Mouse (Mus musculus): ENCODE measurements around the gene Dffa.

DNA sequence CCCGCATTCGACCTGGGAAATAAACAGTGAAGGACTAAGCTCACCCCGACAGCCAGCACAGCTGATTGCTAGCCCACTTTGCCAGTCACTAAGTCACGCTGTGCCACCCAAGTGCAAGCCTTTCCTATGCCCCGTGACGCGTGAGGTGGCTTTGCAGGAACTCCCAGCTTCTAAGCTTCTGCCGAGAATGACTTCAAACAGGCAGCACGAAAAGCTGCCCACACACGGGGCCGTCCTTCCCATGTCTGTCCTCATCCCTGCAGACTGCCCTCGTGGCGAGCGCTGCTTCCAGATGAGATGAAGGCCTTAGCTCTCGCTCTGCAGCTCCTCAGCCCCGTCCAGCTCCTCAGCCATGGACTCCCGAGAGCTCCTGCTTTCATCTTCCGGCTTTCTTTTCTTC is 24.5 kb downstream of the Dffa start:
- TF ChIP-seq ELF1 (IDR thresholded peaks at IDR 0.05; ENCODE audit: low read depth, low read length) (no peak), CTCF (conservative IDR thresholded peaks at IDR 0.05 in 1 of 2, IDR thresholded peaks at IDR 0.05 in 1 of 2; ENCODE audit: low read depth in 2 of 2, low read length in 2 of 2) (no peak), BHLHE40 (IDR thresholded peaks at IDR 0.05; ENCODE audit: low read depth, low read length) (no peak), POLR2A (IDR thresholded peaks at IDR 0.05; ENCODE audit: low read depth, low read length) (no peak)

Measured in CH12.LX (cell line).